Mouse (Mus musculus) bone marrow, adult 2 months (tissue): ENCODE results near the gene Procr.
A peak's percentile ranks its signal among the peaks of the same experiment; 100 is the strongest.

ENCODE experiments used
- CTCF ChIP-seq: fragments of 200-500 bp; IDR thresholded peaks from 2 replicates; pipeline ENCODE4 v1.5.1; 2011; ENCODE audit warnings: low read length, control low read depth; ENCODE audit not compliant: control insufficient read depth, insufficient read depth
- POLR2A ChIP-seq: fragments of 200-500 bp; IDR thresholded peaks from 2 replicates; pipeline ENCODE4 v1.6.1; 2011; ENCODE audit warnings: low read depth, mild to moderate bottlenecking, control low read depth, low read length, borderline replicate concordance; ENCODE audit not compliant: control insufficient read depth

- TF ChIP-seq CTCF: no peak
- peak; percentile 95; the same call in 1 of the 2 replicates for TF ChIP-seq POLR2A
Measured at GRCm38 (mm10) chr2:155729158-155729645, 21.7 kb upstream of the Procr start, which contains the start of gene Edem2.
